Mouse (Mus musculus): ENCODE measurements at regions not wholly inside any gene's neighbourhood (a gene's known extent, or its start where the extent isn't known, plus 50 kb on each side); places are given as distances from the start of the nearest gene placed in this dataset.
"Not testable (repeated sequence)": the region's sequence is repeated elsewhere in the genome, so short reads cannot be mapped to it uniquely, and the experiment has no call there.

DNA sequence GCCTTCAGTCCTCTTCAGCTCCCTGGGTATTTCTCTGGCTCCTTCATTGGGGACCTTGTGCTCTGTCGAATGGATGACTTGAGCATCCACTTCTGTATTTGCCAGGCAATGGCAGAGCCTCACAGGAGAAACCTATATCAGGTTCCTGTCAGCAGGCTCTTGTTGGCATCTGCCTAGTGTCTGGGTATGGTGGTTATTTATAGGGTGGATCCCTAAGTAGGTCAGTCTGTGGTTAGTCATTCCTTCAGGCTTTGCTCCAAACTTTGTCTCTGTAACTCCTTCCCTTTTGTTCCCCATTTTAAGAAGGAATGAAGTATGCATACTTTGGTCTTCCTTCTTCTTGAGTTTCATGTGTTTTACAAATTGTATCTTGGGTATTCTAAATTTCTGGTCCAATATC is 522.4 kb upstream of the St8sia4 start:
- H3K27ac ChIP-seq (ENCODE audit: insufficient read depth, low read length); H3K4me1 ChIP-seq (ENCODE audit: control insufficient read depth, insufficient read depth, low read length); H3K4me3 ChIP-seq (replicated peaks; ENCODE audit: insufficient read depth, low read depth, low read length); DNase-seq; H3K27me3 ChIP-seq (ENCODE audit: control insufficient read depth, insufficient read depth, low read length): not testable (repeated sequence)
- 43% methylated on average over 1 of the region's 1 CpGs for WGBS

DNA sequence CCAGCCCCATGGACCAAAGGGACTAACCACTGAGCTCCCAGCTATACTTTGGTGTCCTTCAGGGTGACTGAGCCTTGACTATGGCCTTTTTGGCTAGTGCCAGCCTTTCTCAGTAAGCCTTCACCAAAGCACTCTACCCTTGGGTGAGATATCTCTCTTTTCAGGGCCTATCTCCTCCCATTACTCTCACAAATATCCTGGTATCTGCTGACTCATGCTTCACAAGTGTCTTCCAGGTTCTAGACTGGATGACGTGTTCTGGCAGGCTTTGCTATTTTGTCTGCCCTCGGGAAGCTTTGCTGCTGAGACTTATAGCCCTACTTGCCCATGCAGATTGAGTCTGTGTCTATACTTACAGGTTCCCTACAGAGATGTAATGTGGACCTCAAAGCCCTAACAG is 499.4 kb upstream of the St8sia4 start:
- no peak for TF ChIP-seq CTCF (IDR thresholded peaks at IDR 0.05; ENCODE audit: borderline replicate concordance, insufficient read depth, low read depth, low read length)
- no peak for TF ChIP-seq POLR2A (IDR thresholded peaks at IDR 0.05; ENCODE audit: borderline replicate concordance, insufficient read depth, low read length)
- WGBS = 58% methylated on average over 2 of the region's 2 CpGs
- Histone ChIP-seq H3K27ac (ENCODE audit: insufficient read depth, low read length) (no peak overlapping the region), H3K4me1 (ENCODE audit: control insufficient read depth, insufficient read depth, low read length) (no peaks in the 10 kb centered on the region), H3K4me3 (replicated peaks; ENCODE audit: insufficient read depth, low read depth, low read length) (no peak overlapping the region), H3K27me3 (ENCODE audit: control insufficient read depth, insufficient read depth, low read length) (no peaks in the 10 kb centered on the region)
- DNase-seq = no peak

DNA sequence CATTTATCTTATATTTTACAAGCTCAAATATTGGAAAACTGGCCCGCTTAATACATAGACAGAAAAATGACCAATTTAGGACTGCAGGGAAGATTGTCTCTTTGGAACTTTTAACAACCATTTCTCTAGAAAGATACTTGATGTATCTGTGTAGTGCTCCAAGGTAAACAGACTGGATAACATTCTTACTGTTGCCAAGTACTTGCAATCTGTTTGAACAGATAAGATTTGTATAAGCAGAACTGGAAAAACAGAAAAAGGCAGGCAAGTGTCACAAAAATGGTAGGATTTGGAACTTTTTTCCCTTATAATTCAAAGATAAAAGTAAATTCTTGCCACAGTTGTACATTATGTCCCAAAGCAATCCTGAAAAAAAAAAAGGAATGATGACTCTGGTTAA is 488.1 kb upstream of the St8sia4 start:
- H3K4me1 ChIP-seq (ENCODE audit: control insufficient read depth, insufficient read depth, low read length) = no peaks in the 10 kb centered on the region
- TF ChIP-seq CTCF (IDR thresholded peaks at IDR 0.05; ENCODE audit: borderline replicate concordance, insufficient read depth, low read depth, low read length) = no peak
- no peak for TF ChIP-seq POLR2A (IDR thresholded peaks at IDR 0.05; ENCODE audit: borderline replicate concordance, insufficient read depth, low read length)
- WGBS = 90% methylated on average over 1 of the region's 1 CpGs
- H3K4me3 ChIP-seq (replicated peaks; ENCODE audit: insufficient read depth, low read depth, low read length) = no peak overlapping the region
- no peak for DNase-seq
- no peak overlapping the region for H3K27ac ChIP-seq (ENCODE audit: insufficient read depth, low read length)
- no peaks in the 10 kb centered on the region for H3K27me3 ChIP-seq (ENCODE audit: control insufficient read depth, insufficient read depth, low read length)

DNA sequence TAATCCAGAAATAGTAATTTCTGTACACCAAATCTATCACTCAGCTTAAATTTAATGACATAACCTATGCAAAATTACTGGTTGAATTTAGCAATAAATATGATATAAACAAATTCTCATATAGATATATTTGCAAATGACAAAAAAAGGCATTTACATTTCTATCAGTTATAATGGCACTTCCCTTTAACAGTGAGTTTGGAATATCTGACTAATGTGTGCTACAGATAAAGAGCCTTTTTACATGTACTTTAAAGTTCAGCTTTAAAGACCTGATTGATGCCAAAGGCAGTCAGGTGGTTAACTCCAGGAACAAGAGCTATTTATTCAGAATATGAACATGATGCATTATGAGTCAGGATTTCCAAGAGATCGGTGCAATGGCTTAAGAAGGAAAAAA is 461.2 kb upstream of the St8sia4 start:
- TF ChIP-seq POLR2A (IDR thresholded peaks at IDR 0.05; ENCODE audit: borderline replicate concordance, insufficient read depth, low read length) (no peak), CTCF (IDR thresholded peaks at IDR 0.05; ENCODE audit: borderline replicate concordance, insufficient read depth, low read depth, low read length) (no peak)
- H3K27me3 ChIP-seq (ENCODE audit: control insufficient read depth, insufficient read depth, low read length) = no peaks in the 10 kb centered on the region
- WGBS = 91% methylated on average over 1 of the region's 1 CpGs
- H3K27ac ChIP-seq (ENCODE audit: insufficient read depth, low read length) = no peak overlapping the region
- no peak overlapping the region for H3K4me3 ChIP-seq (replicated peaks; ENCODE audit: insufficient read depth, low read depth, low read length)
- H3K4me1 ChIP-seq (ENCODE audit: control insufficient read depth, insufficient read depth, low read length) = no peaks in the 10 kb centered on the region
- no peak for DNase-seq

DNA sequence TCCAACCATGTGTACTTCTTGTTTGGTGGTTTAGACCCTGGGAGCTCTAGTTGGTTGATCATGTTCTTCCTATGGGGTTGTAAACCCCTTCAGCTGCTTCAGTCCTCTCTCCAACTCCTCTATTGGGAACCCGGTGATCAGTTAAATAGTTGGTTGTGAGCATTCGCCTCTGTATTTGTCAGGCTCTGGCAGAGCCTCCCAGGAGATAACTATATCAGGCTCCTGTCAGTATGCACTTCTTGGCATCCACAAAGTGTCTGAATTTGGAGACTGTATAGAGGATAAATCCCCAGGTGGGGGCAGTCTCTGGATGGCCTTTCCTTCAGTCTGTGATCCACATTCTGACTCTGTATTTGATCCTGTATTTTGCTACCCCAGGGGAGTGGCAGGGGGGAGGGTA is 440.6 kb upstream of the St8sia4 start:
- TF ChIP-seq POLR2A (IDR thresholded peaks at IDR 0.05; ENCODE audit: borderline replicate concordance, insufficient read depth, low read length) (no peak), CTCF (IDR thresholded peaks at IDR 0.05; ENCODE audit: borderline replicate concordance, insufficient read depth, low read depth, low read length) (no peak)
- H3K4me1 ChIP-seq (ENCODE audit: control insufficient read depth, insufficient read depth, low read length) = no peaks in the 10 kb centered on the region
- 83% methylated on average over 2 of the region's 2 CpGs for WGBS
- DNase-seq = no peak
- H3K4me3 ChIP-seq (replicated peaks; ENCODE audit: insufficient read depth, low read depth, low read length) = no peak overlapping the region
- no peaks in the 10 kb centered on the region for H3K27me3 ChIP-seq (ENCODE audit: control insufficient read depth, insufficient read depth, low read length)
- H3K27ac ChIP-seq (ENCODE audit: insufficient read depth, low read length) = no peak overlapping the region

DNA sequence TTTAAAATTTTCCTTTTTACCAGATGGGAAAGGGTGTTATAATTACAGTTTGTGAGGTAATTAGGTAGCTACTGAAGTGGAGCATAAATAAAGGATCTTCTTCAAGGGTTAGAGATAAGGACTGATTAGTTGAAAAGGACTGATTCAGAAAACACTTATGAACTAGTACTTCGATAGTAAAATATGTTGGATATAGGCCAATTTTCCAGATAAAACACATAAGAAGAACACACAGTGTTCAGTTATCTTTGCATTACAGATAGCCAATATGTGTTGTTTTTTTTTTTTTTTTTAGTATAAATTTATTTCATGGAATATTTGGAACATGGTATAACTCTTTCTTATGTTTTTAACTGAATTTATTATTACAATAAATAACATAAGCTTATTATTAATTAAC is 438.0 kb upstream of the St8sia4 start:
- TF ChIP-seq CTCF (IDR thresholded peaks at IDR 0.05; ENCODE audit: borderline replicate concordance, insufficient read depth, low read depth, low read length) (no peak), POLR2A (IDR thresholded peaks at IDR 0.05; ENCODE audit: borderline replicate concordance, insufficient read depth, low read length) (no peak)
- H3K27ac ChIP-seq (ENCODE audit: insufficient read depth, low read length) = no peak overlapping the region
- H3K27me3 ChIP-seq (ENCODE audit: control insufficient read depth, insufficient read depth, low read length) = no peaks in the 10 kb centered on the region
- WGBS = 64% methylated on average over 1 of the region's 1 CpGs
- H3K4me1 ChIP-seq (ENCODE audit: control insufficient read depth, insufficient read depth, low read length) = no peaks in the 10 kb centered on the region
- DNase-seq = no peak
- no peak overlapping the region for H3K4me3 ChIP-seq (replicated peaks; ENCODE audit: insufficient read depth, low read depth, low read length)

DNA sequence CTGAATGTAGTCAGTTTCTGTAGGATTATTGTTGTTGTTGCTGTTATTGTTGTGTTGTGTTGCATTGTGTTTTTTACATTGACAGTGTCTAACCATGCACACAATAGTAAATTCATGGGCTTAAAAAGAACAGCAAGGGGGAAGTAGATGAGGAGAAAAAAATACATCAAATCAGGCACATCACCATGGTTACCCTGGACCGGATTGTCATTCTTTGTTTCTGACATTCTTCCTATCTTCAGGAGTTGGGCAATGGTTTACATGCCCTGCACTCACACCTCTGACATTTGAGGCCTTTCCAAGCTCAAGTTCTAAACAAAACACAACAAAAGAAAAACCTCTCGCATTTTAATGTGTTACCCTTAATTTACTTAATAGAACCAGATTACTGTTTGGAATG is 416.2 kb upstream of the St8sia4 start:
- TF ChIP-seq CTCF (IDR thresholded peaks at IDR 0.05; ENCODE audit: borderline replicate concordance, insufficient read depth, low read depth, low read length) (no peak), POLR2A (IDR thresholded peaks at IDR 0.05; ENCODE audit: borderline replicate concordance, insufficient read depth, low read length) (no peak)
- no peaks in the 10 kb centered on the region for H3K4me1 ChIP-seq (ENCODE audit: control insufficient read depth, insufficient read depth, low read length)
- H3K27ac ChIP-seq (ENCODE audit: insufficient read depth, low read length) = no peak overlapping the region
- H3K27me3 ChIP-seq (ENCODE audit: control insufficient read depth, insufficient read depth, low read length) = no peaks in the 10 kb centered on the region
- H3K4me3 ChIP-seq (replicated peaks; ENCODE audit: insufficient read depth, low read depth, low read length) = no peak overlapping the region
- DNase-seq = no peak
- WGBS = 11% methylated on average over 2 of the region's 2 CpGs

DNA sequence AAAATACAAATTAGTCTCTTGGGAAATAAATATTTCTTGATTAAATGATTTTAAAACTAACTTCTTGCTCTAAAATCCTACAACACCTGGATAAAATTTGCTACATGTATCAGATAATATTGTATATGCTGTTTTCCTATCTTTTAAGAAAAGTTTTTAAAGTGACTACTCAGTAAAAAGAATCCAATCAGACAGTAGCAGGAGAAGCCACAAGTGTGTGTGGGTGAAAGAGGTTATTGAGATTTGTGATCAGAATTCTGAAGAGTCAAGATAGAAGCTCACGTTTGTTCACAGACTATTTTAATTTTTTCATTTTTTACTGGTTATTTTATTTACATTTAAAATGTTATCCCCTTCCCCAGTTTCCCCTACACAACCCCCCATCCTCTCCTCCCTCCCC is 407.3 kb upstream of the St8sia4 start:
- no peak overlapping the region for H3K4me3 ChIP-seq (replicated peaks; ENCODE audit: insufficient read depth, low read depth, low read length)
- no peak for DNase-seq
- no peak for TF ChIP-seq POLR2A (IDR thresholded peaks at IDR 0.05; ENCODE audit: borderline replicate concordance, insufficient read depth, low read length)
- TF ChIP-seq CTCF (IDR thresholded peaks at IDR 0.05; ENCODE audit: borderline replicate concordance, insufficient read depth, low read depth, low read length) = no peak
- WGBS = 90% methylated on average over 1 of the region's 1 CpGs
- no peaks in the 10 kb centered on the region for H3K4me1 ChIP-seq (ENCODE audit: control insufficient read depth, insufficient read depth, low read length)
- H3K27me3 ChIP-seq (ENCODE audit: control insufficient read depth, insufficient read depth, low read length) = no peaks in the 10 kb centered on the region
- no peak overlapping the region for H3K27ac ChIP-seq (ENCODE audit: insufficient read depth, low read length)

DNA sequence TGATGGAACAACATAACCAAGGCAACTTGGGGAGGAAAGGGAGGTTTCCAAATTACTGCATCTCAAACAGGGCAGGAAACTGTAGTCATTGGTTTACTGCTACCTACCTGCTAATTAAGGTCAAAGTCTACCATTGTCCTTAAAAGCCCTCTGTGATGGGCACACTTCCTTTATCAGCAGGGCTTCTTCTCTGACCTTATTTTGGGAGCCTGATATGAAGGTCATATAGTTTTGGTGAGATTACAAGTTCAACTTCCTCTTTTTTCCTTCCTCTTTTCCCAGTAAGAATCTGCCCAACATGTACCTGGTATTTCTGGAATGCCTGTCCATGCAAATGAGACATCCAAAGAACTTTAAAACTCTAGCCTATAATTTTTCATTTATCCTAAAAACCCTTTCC is 394.0 kb upstream of the St8sia4 start:
- TF ChIP-seq POLR2A (IDR thresholded peaks at IDR 0.05; ENCODE audit: borderline replicate concordance, insufficient read depth, low read length) (no peak), CTCF (IDR thresholded peaks at IDR 0.05; ENCODE audit: borderline replicate concordance, insufficient read depth, low read depth, low read length) (no peak)
- no peak for DNase-seq
- Histone ChIP-seq H3K4me1 (ENCODE audit: control insufficient read depth, insufficient read depth, low read length) (no peaks in the 10 kb centered on the region), H3K27me3 (ENCODE audit: control insufficient read depth, insufficient read depth, low read length) (no peaks in the 10 kb centered on the region), H3K4me3 (replicated peaks; ENCODE audit: insufficient read depth, low read depth, low read length) (no peak overlapping the region), H3K27ac (ENCODE audit: insufficient read depth, low read length) (no peak overlapping the region)
